Mouse (Mus musculus) testis, postnatal 10 days (tissue): ENCODE data around the gene Gm3646.

Source experiments
- DNase-seq: peaks from one replicate; pipeline ENCODE4 v3.0.0; 2021; ENCODE audit warnings: low spot score

The Gm3646 gene

GRCm38 (mm10) chr1:39779111-39779980, 25.8 kb downstream of the Gm3646 start:
- DNase-seq = no peak

- DNase-seq = no peak
Observed at GRCm38 (mm10) chr1:39773991-39774729, 31.0 kb downstream of the Gm3646 start.

GRCm38 (mm10) chr1:39773551-39773950, 31.6 kb downstream of the Gm3646 start:
- DNase-seq = no peak

GRCm38 (mm10) chr1:39772401-39773095, 32.6 kb downstream of the Gm3646 start:
- no peak for DNase-seq

GRCm38 (mm10) chr1:39770436-39770835, 34.7 kb downstream of the Gm3646 start:
- DNase-seq = no peak

GRCm38 (mm10) chr1:39768017-39768416, 37.1 kb downstream of the Gm3646 start:
- no peak for DNase-seq

GRCm38 (mm10) chr1:39765854-39766493, 39.2 kb downstream of the Gm3646 start:
- no peak for DNase-seq

- DNase-seq = peak; percentile 77
Observed at GRCm38 (mm10) chr1:39762025-39762370, 43.1 kb downstream of the Gm3646 start.

- peak; percentile 63 for DNase-seq
Observed at GRCm38 (mm10) chr1:39761211-39762024, 43.7 kb downstream of the Gm3646 start.

- no peak for DNase-seq
Observed at GRCm38 (mm10) chr1:39760181-39760715, 44.9 kb downstream of the Gm3646 start.

GRCm38 (mm10) chr1:39759231-39760175, 45.6 kb downstream of the Gm3646 start:
- no peak for DNase-seq

GRCm38 (mm10) chr1:39758244-39758643, 46.9 kb downstream of the Gm3646 start:
- DNase-seq = no peak

GRCm38 (mm10) chr1:39756952-39757351, 48.2 kb downstream of the Gm3646 start:
- DNase-seq = no peak

GRCm38 (mm10) chr1:39754224-39754957, 50.7 kb downstream of the Gm3646 start:
- no peak for DNase-seq
